Mouse (Mus musculus): ENCODE data around the gene Gm27029.

- peak; percentile 79 for TF ChIP-seq POLR2A (IDR thresholded peaks at IDR 0.05; ENCODE audit: insufficient read length, low read depth)
- no peak for TF ChIP-seq TCF3 (IDR thresholded peaks at IDR 0.05; ENCODE audit: insufficient read length, low read depth)
- TF ChIP-seq MAX (IDR thresholded peaks at IDR 0.05; ENCODE audit: low read depth), result no peak
- no peak for TF ChIP-seq CEBPB (IDR thresholded peaks at IDR 0.05; ENCODE audit: insufficient read depth, poor library complexity, severe bottlenecking)
- no peak for TF ChIP-seq TCF12 (IDR thresholded peaks at IDR 0.05; ENCODE audit: insufficient read depth, poor library complexity, severe bottlenecking)
- TF ChIP-seq MYOD1 (IDR thresholded peaks at IDR 0.05; ENCODE audit: control insufficient read depth in 1 of 3, insufficient read length in 2 of 3, low read depth in 2 of 3), result no peak
- no peak for TF ChIP-seq E2F4 (IDR thresholded peaks at IDR 0.05; ENCODE audit: insufficient read depth)
- TF ChIP-seq POLR2AphosphoS2 (IDR thresholded peaks at IDR 0.05; ENCODE audit: insufficient read length, low read depth), result peak; percentile 69
- no peak for TF ChIP-seq USF1 (IDR thresholded peaks at IDR 0.05; ENCODE audit: low read depth)
- TF ChIP-seq REST (IDR thresholded peaks at IDR 0.05; ENCODE audit: insufficient read depth, insufficient read length), result no peak
- TF ChIP-seq MYOG (IDR thresholded peaks at IDR 0.05; ENCODE audit: control insufficient read depth in 1 of 3, insufficient read depth in 1 of 3, insufficient read length in 2 of 3, low read depth in 2 of 3), result no peak
- TF ChIP-seq SRF (IDR thresholded peaks at IDR 0.05; ENCODE audit: control insufficient read depth, insufficient read length, low read depth), result no peak
These were observed 573 bp upstream of the Gm27029 start, which contains the start of the genes Rundc1 and Ptges3l for GRCm38 (mm10) chr11:101424925-101425813.

Data from myocyte (in vitro differentiated cells).